Mouse (Mus musculus): ENCODE measurements around the gene Phka1. TPM values are rescaled to one million over a fixed set of nuclear protein-coding genes. Genes with fewer than 3 reads are reported as not detected.
"Not testable (repeated sequence)": the region's sequence is repeated elsewhere in the genome, so short reads cannot be mapped to it uniquely, and the experiment has no call there.

The Phka1 gene
- 9.5 and 10.4 TPM in 2 replicates for polyA plus RNA-seq (2016; fragmentation: Nextera tagmentation; extraction: Ambion mirVana)

DNA sequence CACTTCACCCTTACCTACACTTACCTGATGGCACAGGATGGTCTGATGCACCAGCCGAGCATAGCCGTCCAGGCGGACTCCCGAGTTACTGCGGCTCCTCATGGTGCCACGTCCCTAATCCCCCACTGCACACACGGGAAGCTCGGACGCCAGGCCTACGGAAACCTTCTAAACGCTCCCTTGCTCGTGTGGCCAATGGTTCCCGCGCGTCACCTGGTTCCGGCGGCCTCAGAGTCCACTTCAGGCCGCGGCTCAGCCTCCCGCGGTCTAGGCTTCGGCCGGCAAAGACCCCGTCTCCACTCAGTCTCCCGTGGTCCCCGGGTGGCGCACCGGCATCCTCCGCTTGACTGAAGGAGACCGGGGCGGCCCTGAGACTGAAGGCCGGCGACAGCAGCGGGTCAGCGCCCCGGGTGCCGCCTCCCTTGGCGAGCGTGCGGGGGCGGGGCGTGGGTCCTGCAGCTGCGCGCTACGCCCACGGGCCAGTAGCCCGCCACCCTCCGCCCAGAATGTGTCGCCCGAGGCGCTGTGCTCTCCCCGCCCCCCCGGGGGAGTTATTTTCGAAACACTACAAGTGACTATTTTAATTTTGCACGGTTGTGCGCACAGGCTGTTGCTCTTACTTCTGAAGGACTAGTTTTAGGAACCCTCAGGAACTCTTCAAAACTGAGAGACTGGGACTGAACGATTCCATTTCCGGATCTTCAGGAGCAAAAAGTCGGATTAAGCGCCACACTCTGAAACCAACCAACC lies at the start of gene Phka1:
TSS of gene Phka1 (minus strand) at position 424 of the 750 bp plus-strand sequence.
- Histone ChIP-seq H3K36me3 (replicated peaks) (no peaks in the 10 kb centered on the region), H3K4me1 (no peaks in the 10 kb centered on the region), H3K27me3 (replicated peaks; ENCODE audit: low read depth, poor library complexity, severe bottlenecking) (peaks cover 53% of the 10 kb centered on the region), H3K27ac (replicated peaks) (peak within 1 kb of the TSS; percentile 72), H3K4me3 (peak within 1 kb of the TSS; percentile 66), H3K9me3 (no peaks in the 10 kb centered on the region)
- 16% methylated on average over 60 of the region's 60 CpGs for WGBS
- peak; percentile 69 for DNase-seq (ENCODE audit: low spot score)

DNA sequence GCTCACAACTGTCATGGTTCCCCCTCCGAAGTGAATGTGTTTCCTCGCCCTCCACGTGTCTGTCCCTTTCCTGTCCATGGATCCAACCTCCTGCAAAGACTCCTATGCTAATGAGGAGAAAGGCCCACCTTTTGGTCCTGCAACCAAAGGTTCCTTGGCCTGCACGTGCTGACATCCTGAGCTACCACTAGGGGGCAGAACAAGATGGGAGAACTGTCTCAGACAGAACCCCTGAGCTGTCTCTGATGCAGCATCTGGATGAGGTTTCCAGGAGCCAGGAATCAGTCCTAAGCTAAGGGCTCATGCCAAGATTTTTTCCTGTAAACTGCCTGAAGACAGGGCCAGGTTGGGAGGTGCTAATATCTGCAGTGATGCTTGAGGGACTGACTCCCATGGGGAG lies 45.2 kb upstream of the Phka1 start:
- not testable (repeated sequence) for H3K27ac ChIP-seq (replicated peaks); H3K4me3 ChIP-seq; H3K36me3 ChIP-seq (replicated peaks); H3K4me1 ChIP-seq; H3K9me3 ChIP-seq
- WGBS = 21% methylated on average over 4 of the region's 4 CpGs
- peak; percentile 19 for DNase-seq (ENCODE audit: low spot score)
- peaks cover 52% of the 10 kb centered on the region for H3K27me3 ChIP-seq (replicated peaks; ENCODE audit: low read depth, poor library complexity, severe bottlenecking)

DNA sequence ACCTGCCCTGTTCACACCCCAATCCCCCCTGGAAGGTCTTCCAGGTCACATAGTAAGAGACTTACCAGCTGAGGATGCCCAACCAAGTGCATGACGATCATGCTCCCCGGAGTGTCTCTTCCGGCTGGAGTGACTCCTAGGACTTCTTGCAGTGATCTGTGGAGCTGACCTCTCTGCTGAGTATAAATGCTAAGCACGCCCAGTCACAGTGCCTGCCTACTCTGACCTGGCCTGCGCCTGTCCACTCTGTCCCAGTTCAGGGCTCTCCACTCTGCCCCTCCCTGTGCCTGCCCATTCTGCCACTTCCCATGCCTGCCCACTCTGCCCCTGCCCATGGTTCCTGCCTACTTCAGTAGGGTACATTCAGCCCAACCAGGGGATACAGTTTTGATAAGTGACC lies 42.8 kb upstream of the Phka1 start, which contains the start of gene Gm3880:
TSS of gene Gm3880 (minus strand) at position 101 of the 400 bp plus-strand sequence.
- WGBS = 89% methylated on average over 5 of the region's 5 CpGs

DNA sequence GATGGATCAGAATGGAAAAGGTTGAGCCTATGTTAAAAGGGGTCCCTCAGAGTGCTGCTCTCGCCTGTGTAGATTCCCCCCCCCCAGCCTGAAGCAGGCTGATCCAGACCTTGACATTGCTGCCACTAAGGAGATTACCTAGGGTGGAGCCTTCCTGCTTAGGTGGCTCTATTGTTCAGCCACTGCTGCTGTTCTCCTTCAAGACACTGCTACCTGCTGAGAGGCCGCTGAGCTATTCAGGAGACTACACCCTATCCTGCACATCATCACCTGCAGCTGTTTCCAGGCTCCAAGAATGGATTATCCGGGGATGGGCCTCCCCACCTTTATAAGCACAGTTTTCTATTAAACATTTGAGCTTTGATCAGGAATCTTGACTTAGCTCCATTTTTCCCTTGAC lies 40.7 kb upstream of the Phka1 start:
- 37% methylated on average over 3 of the region's 3 CpGs for WGBS
- not testable (repeated sequence) for DNase-seq (ENCODE audit: low spot score)

More for the DNA sequence above, 42.8 kb upstream of the Phka1 start, which contains the start of gene Gm3880:
- not testable (repeated sequence) for H3K4me3 ChIP-seq; H3K36me3 ChIP-seq (replicated peaks); H3K27ac ChIP-seq (replicated peaks); DNase-seq (ENCODE audit: low spot score); H3K9me3 ChIP-seq; H3K4me1 ChIP-seq
- H3K27me3 ChIP-seq (replicated peaks; ENCODE audit: low read depth, poor library complexity, severe bottlenecking) = peaks cover 39% of the 10 kb centered on the region

DNA sequence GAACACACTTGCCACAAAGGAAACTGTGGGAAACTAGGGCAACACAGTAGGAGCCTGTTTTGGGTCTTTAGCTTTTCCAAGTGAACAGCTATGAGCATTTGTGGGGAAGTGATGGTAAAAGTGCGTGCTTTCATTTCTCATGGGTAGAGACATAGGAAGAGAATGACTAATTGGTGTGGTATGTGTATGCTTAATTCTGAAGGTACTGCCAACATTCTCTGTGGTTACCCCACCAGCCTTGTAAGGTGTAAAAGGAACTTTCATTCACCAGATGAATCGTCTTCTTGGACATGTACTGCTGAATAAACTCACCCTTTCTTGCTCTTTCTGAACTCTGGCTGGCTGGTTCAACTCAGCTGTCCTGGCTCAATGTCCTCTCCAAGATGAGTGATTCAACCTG lies 22.6 kb upstream of the Phka1 start:
- Histone ChIP-seq H3K4me1 (no peaks in the 10 kb centered on the region), H3K9me3 (no peaks in the 10 kb centered on the region), H3K36me3 (replicated peaks) (no peaks in the 10 kb centered on the region), H3K27me3 (replicated peaks; ENCODE audit: low read depth, poor library complexity, severe bottlenecking) (peaks cover 28% of the 10 kb centered on the region), H3K27ac (replicated peaks) (no peak overlapping the region), H3K4me3 (no peak overlapping the region)
- no peak for DNase-seq (ENCODE audit: low spot score)
- 85% methylated on average over 2 of the region's 2 CpGs for WGBS

More for the DNA sequence above, 40.7 kb upstream of the Phka1 start:
- H3K4me1 ChIP-seq; H3K27ac ChIP-seq (replicated peaks); H3K4me3 ChIP-seq; H3K9me3 ChIP-seq; H3K36me3 ChIP-seq (replicated peaks): not testable (repeated sequence)
- H3K27me3 ChIP-seq (replicated peaks; ENCODE audit: low read depth, poor library complexity, severe bottlenecking) = peaks cover 36% of the 10 kb centered on the region

DNA sequence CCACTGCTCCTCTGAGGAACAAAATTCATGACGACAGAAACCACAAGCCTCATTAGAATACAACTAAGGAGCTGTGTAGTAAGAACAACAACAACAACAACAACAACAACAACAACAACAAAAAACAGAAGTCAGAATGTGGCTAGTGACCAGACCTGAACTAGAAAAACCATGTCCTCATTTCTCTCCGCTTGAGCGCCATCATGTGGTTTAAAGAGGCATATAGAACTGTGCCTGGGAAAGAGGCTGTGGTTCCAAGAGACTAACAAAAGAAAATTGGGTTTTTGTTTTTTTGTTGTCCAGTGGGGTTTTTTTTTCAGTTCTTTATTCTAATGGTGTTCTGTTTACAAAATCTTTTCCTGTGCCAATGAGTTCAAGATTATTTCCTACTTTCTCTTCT lies 16.7 kb upstream of the Phka1 start:
- Histone ChIP-seq H3K9me3 (no peaks in the 10 kb centered on the region), H3K4me3 (no peak overlapping the region), H3K4me1 (no peaks in the 10 kb centered on the region), H3K27me3 (replicated peaks; ENCODE audit: low read depth, poor library complexity, severe bottlenecking) (peaks cover 19% of the 10 kb centered on the region), H3K36me3 (replicated peaks) (no peaks in the 10 kb centered on the region), H3K27ac (replicated peaks) (no peak overlapping the region)
- 22% methylated on average over 3 of the region's 3 CpGs for WGBS
- DNase-seq (ENCODE audit: low spot score) = no peak

DNA sequence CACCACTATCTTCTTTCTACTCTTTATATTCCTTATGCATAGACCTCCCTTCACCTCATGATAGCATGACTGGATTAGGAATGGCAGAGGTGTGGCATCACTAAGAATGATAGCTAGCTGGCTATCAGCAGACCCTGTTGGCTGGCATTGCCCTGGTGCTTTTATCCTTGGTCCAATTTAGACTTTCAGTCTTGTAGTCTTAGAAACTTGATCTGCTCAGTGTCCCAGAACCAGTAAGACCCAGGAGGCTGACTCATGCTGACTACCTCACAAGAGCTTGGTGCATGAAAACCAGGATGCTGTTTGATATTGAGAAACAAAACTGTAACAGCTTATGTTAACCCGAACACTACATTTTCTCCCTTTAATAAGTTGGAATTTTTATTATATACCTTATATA lies 1.6 kb upstream of the Phka1 start:
- Histone ChIP-seq H3K9me3 (no peaks in the 10 kb centered on the region), H3K4me3 (no peak overlapping the region), H3K27ac (replicated peaks) (no peak overlapping the region), H3K4me1 (no peaks in the 10 kb centered on the region), H3K27me3 (replicated peaks; ENCODE audit: low read depth, poor library complexity, severe bottlenecking) (peaks cover 58% of the 10 kb centered on the region), H3K36me3 (replicated peaks) (no peaks in the 10 kb centered on the region)
- WGBS = 97% methylated on average over 1 of the region's 1 CpGs
- DNase-seq (ENCODE audit: low spot score) = no peak

DNA sequence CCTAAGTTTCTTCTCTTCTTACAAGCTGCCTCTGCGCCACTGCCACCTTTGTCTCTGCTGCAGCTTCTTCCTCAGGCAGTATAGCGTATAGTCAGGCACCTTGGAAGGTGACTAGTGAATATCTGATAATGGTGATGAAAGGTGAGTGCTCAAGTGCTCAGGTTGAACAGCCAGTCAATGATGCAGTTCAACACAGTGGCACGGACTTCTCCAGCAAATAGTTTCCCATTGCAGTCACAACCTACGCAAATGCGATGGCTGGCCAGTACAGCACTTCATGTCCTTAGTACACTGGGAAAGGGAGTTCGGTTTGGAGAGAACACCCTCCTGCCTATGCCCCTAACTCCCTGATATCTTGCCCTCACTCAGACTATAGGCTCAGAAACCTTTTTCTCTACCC lies 1.1 kb upstream of the Phka1 start:
- Histone ChIP-seq H3K27me3 (replicated peaks; ENCODE audit: low read depth, poor library complexity, severe bottlenecking) (peaks cover 58% of the 10 kb centered on the region), H3K36me3 (replicated peaks) (no peaks in the 10 kb centered on the region), H3K9me3 (no peaks in the 10 kb centered on the region), H3K4me1 (no peaks in the 10 kb centered on the region), H3K4me3 (peak overlapping the region; percentile 66; the same call in 1 of the 2 replicates), H3K27ac (replicated peaks) (no peak overlapping the region)
- DNase-seq (ENCODE audit: low spot score) = no peak
- 46% methylated on average over 6 of the region's 6 CpGs for WGBS

DNA sequence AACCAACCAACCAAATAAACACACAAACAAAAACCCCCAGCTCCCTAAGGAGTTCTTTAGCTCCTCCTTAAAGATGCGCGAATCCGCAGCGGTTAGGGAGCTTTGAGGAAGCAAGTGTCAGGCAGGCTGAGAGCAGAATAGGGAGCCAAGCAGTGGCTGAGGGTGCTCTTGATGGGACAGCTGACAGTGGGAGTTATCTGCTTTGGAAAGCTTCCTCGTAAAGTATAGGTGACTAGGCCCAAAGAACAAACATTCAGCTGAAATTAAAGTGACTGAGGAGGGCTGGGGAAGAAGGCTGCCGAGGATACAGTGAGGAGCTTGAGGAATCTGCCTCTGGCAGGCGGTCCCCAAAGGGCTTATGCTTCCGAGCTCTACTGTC lies 516 bp upstream of the Phka1 start:
- Histone ChIP-seq H3K36me3 (replicated peaks) (no peaks in the 10 kb centered on the region), H3K27ac (replicated peaks) (peak overlapping the region; percentile 72; the same call in 1 of the 2 replicates), H3K4me3 (peak overlapping the region; percentile 66), H3K27me3 (replicated peaks; ENCODE audit: low read depth, poor library complexity, severe bottlenecking) (peaks cover 53% of the 10 kb centered on the region), H3K4me1 (no peaks in the 10 kb centered on the region), H3K9me3 (no peaks in the 10 kb centered on the region)
- 23% methylated on average over 8 of the region's 8 CpGs for WGBS
- DNase-seq (ENCODE audit: low spot score) = peak; percentile 25

DNA sequence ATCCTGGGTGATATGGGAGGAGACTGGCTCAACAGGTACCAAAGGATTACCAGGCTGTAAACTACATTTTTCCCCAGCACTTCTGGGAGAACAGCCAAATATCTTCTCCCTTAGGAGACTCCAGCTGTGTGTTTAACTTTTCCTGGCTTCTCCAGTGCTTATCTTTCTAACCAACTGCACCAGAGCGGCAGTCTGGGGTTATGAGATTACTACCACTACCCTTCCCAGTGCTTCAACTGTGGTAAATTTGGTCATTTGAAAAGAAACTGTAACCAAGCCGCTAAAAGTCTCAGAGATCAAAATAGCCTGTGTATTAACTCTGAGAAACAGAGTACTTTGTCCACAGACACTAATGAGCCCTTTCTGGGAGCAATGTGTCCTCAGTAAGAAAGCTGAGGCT lies 42.8 kb downstream of the Phka1 start:
- DNase-seq (ENCODE audit: low spot score) = no peak
- Histone ChIP-seq H3K27me3 (replicated peaks; ENCODE audit: low read depth, poor library complexity, severe bottlenecking) (peaks cover 55% of the 10 kb centered on the region), H3K27ac (replicated peaks) (no peak overlapping the region), H3K4me1 (no peaks in the 10 kb centered on the region), H3K36me3 (replicated peaks) (peaks cover 6% of the 10 kb centered on the region; the same call in 1 of the 2 replicates), H3K4me3 (no peak overlapping the region), H3K9me3 (no peaks in the 10 kb centered on the region)
- 79% methylated on average over 2 of the region's 2 CpGs for WGBS

DNA sequence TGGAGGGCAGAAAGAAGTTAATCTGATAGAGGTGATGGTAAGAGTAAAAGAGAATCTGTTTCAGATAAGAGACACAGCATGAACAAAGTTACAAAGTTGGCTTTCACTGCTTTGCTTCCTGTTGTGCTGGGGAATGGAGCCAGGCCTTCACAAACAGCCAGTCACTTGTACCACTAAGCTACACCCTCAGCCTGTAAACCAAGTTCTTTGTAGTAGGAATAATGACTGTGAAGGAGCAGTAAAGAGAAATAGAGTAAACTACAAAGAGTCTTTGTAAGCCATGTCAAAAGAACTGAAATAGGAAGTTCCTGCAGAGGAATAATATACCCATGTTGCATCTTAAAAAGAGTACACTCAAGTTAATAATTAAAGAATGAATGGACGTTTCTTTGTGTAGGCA lies 55.5 kb downstream of the Phka1 start:
- H3K4me3 ChIP-seq = no peak overlapping the region
- no peak overlapping the region for H3K27ac ChIP-seq (replicated peaks)
- 53% methylated on average over 1 of the region's 1 CpGs for WGBS
- H3K36me3 ChIP-seq (replicated peaks) = no peaks in the 10 kb centered on the region
- no peak for DNase-seq (ENCODE audit: low spot score)
- peaks cover 54% of the 10 kb centered on the region for H3K27me3 ChIP-seq (replicated peaks; ENCODE audit: low read depth, poor library complexity, severe bottlenecking)
- H3K4me1 ChIP-seq = no peaks in the 10 kb centered on the region
- H3K9me3 ChIP-seq = no peaks in the 10 kb centered on the region

DNA sequence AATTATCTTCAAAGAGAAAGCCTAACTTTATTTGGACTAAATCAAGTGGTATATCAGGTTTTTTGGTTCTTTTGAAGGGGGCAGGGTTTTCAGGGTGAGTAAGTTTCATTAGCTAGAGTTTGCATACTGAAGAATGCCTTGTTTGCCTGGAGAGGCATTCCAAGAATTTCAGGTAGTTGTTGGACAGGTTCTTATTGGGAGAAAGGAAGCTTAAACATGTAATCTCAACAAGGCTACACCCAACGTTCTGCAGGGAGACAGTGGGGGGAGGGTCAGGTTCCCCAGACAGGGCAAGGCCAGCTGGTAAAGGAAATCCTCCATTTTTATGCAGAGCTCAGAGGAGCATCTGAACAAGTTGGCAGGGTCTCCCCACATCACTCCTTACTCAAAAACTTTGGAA lies 72.9 kb downstream of the Phka1 start:
- Histone ChIP-seq H3K4me3 (no peak overlapping the region), H3K27me3 (replicated peaks; ENCODE audit: low read depth, poor library complexity, severe bottlenecking) (peaks cover 53% of the 10 kb centered on the region), H3K9me3 (no peaks in the 10 kb centered on the region), H3K36me3 (replicated peaks) (0 out of 2 replicates have a peak, but pooled peaks cover 5% of the 10 kb centered on the region), H3K4me1 (no peaks in the 10 kb centered on the region), H3K27ac (replicated peaks) (no peak overlapping the region)
- peak; percentile 17 for DNase-seq (ENCODE audit: low spot score)
- 41% methylated on average over 1 of the region's 1 CpGs for WGBS

DNA sequence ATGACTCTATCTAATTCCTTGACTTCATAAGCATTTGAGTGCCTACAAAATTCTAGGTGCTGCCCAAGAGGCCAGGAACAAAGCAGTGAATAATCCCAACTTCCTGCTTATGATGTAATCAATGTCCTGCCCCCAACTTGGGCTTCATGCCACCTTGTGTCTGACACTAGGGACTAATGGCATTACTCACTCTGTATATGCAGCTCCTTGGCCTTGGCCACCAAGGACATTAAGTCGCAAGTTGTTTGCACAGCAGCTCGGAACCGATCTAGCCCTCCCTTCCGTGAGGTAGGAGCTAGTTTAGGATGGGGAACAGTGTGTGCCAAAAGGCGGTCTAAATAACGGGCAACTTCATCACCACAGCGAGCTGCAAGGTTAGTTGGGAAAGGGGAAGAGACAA lies 87.1 kb downstream of the Phka1 start:
- no peak overlapping the region for H3K4me3 ChIP-seq
- 94% methylated on average over 7 of the region's 7 CpGs for WGBS
- H3K9me3 ChIP-seq = no peaks in the 10 kb centered on the region
- H3K27ac ChIP-seq (replicated peaks) = no peak overlapping the region
- H3K36me3 ChIP-seq (replicated peaks) = no peaks in the 10 kb centered on the region
- H3K4me1 ChIP-seq = no peaks in the 10 kb centered on the region
- H3K27me3 ChIP-seq (replicated peaks; ENCODE audit: low read depth, poor library complexity, severe bottlenecking) = peaks cover 31% of the 10 kb centered on the region
- DNase-seq (ENCODE audit: low spot score) = no peak

Measured in embryonic facial prominence, embryonic 10.5 days (tissue).